Mouse (Mus musculus): ENCODE results near the gene Spdye4c.

Gene Spdye4c

GRCm38 (mm10) chr2:128609286-128609685 lies 18.3 kb downstream of the Spdye4c start:
- no peak for DNase-seq

GRCm38 (mm10) chr2:128611178-128611577 lies 20.2 kb downstream of the Spdye4c start:
- DNase-seq: no peak

GRCm38 (mm10) chr2:128612275-128612674 lies 21.3 kb downstream of the Spdye4c start:
- no peak for DNase-seq

GRCm38 (mm10) chr2:128613365-128613764 lies 22.4 kb downstream of the Spdye4c start:
- DNase-seq: no peak

- no peak for DNase-seq
These were observed 24.4 kb downstream of the Spdye4c start for GRCm38 (mm10) chr2:128615366-128615765.

- no peak for DNase-seq
These were observed 29.6 kb downstream of the Spdye4c start for GRCm38 (mm10) chr2:128620578-128620977.

All from cerebellum, postnatal 10 days (tissue).